Mouse (Mus musculus) CH12F3 (cell line): ENCODE data around the gene Kirrel3.

ENCODE experiments used
- in situ Hi-C: fragments of 300-500 bp; cut with MboI; formaldehyde crosslinking; loops from 2 replicates; pipeline ENCODE4 v1.14.3; 2020; ENCODE audit warnings: low sequenced_read_pairs

Kirrel3 gene

GRCm38 (mm10) chr9:34923134-34923931 is 437.6 kb downstream of the Kirrel3 start:
- in situ Hi-C loops: no loop called here

DNA sequence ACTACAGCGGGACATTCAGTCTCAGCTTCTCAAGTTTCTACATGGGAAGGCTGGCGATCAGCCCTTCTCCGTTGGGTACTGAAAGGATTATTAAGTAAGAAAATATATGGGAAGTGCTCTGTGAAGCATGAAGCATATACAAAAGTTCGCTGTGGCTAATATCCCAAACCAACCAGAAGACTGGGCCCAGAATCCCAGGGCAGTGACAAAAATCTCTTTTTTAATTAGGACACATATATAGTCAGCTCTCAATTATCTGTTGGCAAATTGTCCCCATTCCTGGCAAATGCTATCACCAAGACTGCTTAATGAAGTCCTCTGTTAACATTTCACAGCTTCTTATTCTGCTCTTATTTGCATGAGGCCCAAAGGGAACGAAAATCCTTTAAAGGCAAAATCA is 439.9 kb downstream of the Kirrel3 start:
- in situ Hi-C loops: no loop called here

DNA sequence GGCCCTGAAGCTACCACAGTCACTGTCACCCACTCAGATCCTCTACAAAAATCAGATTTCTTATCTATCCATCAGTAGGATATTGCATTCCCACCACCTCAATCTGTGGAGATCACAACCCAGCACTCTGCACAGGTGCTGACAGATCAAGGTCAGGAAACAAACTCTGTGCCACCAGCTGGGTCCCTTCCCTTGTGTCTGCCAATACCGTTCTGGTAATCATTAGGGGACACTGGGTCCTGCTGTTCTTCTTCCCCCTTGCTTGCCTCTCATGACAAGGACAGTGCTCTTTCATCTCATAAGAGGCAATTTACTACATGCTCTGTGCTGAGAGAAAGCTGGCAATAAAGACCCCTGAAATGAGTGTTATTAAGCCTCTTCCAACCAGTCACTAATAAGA is 444.7 kb downstream of the Kirrel3 start:
- in situ Hi-C loops: no loop called here

DNA sequence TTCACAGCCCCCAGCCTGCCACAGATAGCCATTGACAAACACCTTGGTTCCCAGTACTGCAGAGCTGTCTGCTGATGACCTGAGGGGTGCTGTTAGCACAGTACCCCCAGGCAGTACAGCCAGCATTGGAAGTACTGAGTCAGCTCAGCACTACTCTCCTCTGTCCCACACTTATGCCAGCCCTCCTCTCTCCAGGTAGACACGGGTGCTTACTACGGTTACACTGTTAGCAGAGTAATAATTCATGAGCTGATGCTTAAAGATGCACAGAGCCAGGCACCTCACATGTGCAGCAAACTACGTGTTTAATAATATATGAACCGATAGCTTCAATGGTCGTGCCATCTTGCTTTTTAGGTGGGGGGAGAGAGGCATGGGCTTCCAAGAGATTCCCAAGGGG is 452.4 kb downstream of the Kirrel3 start:
- in situ Hi-C loops: no loop called here

DNA sequence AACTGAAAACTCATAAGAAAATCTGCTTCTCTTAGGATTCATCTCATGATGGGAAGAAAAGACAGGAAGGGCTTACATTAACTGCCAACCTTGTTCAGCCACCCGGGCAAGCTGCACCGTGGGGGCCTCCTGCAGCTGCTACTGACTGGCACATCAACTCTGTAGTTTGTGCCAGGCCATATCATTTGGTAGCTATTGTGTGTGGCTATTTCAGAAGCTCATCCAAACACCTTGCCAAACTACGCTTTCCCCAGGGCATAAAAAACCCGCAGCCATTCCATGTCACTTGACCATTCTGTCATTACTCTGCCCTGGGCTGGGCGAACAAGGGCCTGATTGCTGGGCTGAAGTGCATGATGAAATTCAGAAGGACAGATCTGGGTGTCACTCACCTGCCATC is 453.9 kb downstream of the Kirrel3 start:
- in situ Hi-C loops: no loop called here

- in situ Hi-C loops: no loop called here
Observed at GRCm38 (mm10) chr9:34942122-34942831, 456.6 kb downstream of the Kirrel3 start.

DNA sequence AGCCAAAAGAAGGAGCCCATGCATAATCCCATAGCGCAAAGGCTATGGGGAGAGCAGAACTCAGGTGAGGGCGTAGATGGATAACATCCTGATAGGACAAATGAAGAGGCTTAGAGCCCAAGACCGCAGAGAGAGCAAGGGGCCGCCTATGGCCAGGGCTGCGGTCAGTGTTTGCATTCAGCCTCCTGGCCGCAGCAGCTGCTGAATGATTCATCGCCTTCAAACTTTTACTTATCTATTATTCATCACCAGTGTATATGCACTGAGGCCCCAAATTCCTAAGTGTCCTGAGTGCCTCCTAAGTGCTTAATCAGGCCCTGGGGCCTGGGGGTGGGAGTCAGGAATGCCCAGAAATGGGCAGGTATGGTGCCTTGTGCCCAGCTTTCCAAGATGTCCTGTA is 457.3 kb downstream of the Kirrel3 start:
- in situ Hi-C loops: no loop called here

GRCm38 (mm10) chr9:34945301-34945700 is 459.6 kb downstream of the Kirrel3 start:
- in situ Hi-C loops: no loop called here

DNA sequence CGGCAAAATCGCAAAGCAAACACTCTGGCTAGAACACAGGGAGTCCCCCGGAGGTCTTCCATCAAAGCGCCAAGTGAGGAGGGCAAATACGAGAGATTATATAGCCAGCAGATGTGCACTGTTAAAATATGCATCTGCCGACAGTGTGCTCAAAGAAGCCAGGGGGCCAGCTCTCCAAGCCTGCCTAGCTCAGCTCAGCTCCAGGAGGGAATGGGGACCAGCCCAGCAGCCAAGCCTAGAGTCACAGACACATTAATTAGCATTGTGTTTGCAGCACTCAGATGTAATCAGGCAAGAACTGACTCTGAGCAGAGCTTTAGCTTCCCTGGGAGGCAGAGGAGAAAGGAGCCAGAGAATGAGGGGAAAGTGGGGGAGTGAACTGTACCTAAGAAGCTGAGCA is 461.6 kb downstream of the Kirrel3 start:
- in situ Hi-C loops: no loop called here

DNA sequence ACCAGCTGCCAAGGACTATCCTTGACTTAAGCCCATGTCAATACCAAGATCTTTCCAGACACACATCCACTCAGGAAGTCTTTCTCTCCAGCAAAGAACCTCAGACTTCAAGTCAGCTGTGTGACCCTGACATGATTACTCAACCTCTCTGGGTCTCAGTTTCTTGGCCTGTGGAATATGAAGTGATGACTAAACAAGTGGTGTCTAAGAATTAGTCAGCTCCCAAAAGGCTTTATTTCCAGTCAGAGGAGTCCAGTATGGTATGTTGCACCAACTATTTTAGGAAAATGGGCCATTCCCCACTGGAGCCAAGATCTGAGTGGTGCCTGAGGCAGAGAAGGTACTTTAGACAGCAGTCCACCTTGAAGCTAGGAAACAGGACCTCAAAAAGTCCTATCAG is 462.0 kb downstream of the Kirrel3 start:
- in situ Hi-C loops: no loop called here

GRCm38 (mm10) chr9:34953420-34953819 is 467.7 kb downstream of the Kirrel3 start:
- in situ Hi-C loops: no loop called here

- in situ Hi-C loops: no loop called here
Observed at GRCm38 (mm10) chr9:34954212-34954611, 468.5 kb downstream of the Kirrel3 start.

GRCm38 (mm10) chr9:34956512-34956911 is 470.8 kb downstream of the Kirrel3 start:
- in situ Hi-C loops: no loop called here

DNA sequence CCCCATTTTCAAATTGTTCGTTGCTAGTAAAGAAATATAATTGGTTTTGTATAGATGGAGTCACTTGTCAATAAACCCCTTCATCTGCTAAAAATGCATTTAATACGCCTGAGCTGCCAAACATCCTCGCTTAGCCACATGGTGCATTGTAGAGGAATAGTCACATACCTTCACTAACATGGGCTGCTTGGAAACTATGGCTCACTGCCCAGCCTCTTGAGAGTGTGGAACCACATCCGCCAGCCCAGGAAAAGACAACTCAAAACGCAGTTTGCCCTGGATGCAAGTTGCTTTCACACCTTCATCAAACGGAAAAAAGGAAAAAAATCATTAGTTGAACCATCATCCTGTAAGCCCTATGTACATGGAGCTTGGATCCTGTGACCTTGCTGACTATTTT is 472.0 kb downstream of the Kirrel3 start:
- in situ Hi-C loops: no loop called here

- in situ Hi-C loops: no loop called here
Observed at GRCm38 (mm10) chr9:34958183-34958830, 472.6 kb downstream of the Kirrel3 start.

DNA sequence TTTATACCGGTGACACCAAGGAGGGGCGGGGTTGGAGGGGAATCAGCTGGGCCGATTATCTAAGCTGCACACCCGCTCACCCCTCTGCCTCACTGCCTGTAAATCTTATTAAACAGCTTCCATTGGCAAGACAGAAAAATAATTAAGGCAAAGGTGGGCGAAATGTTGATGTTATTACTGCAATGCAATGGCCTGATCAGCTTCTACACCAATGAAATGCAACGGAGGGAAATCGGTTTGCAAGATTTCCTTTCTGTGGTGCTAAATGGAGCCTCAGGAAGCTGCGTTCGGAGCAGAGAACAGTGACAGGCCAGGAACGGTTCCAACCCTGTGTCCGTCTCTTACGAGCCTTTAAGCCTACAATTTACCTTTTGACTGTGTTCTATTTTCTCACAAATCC is 475.0 kb downstream of the Kirrel3 start:
- in situ Hi-C loops: no loop called here

- in situ Hi-C loops: no loop called here
Observed at GRCm38 (mm10) chr9:34961171-34961570, 475.5 kb downstream of the Kirrel3 start.

DNA sequence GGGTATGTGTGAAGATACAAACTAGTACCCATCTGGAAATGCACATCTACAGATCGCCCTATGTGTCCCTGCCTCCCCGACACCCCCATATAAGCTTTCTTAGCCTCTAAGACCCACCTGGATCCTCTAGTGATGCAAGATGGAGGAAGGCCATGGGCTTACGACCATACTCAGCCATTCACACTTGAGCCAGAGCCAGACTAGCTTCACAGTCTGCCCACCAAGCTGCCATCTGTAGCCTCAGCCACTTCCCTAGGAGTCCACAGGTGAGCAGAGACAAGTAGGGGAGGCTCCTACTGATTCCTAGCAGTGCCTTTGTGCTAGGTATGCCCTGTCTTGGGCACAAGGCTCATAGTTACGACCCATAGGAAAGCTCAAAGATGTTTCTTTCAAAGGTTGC is 476.6 kb downstream of the Kirrel3 start:
- in situ Hi-C loops: no loop called here

GRCm38 (mm10) chr9:34963593-34963992 is 477.9 kb downstream of the Kirrel3 start:
- in situ Hi-C loops: no loop called here

DNA sequence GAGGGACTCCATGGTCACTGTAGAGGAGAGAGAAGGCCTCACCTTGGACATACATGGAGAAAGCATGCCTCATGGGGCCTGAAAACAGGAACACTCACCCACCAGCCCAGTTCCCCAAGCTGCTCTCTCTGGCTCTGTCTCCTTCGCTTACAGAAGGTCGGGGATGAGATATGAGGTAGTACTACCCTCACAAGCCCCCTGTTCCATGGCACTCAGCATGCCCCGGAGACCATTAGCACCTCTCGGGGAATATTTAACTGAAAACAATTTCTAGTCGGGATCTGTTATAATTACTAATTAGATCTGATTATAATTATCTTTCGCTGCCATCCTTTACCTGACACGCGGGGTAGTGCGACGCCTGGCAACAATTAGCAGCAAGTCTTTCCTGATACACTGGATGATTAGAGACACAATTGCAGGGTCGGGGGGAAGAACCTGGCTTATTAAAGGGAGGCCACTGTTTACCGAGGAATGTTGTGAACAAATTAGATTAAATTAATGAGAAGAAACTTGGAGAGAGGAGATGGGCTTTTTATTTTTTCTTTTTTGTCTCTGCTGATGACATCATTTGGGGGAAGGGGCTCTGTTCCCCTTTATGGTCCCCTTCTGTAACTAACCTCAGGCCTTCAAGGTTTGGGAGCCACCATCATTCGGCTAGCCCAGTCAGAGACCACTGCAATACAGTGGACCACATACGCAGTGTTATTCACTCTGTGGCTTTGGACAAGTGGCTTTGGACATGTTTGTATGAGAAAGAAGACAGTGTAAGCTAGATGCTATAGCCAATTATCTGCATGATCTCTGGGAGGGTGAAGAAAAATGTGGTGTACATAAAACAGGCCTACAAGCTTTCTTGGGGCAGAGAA is 478.7 kb downstream of the Kirrel3 start:
- in situ Hi-C loops: no loop called here

GRCm38 (mm10) chr9:34965041-34965415 is 479.3 kb downstream of the Kirrel3 start:
- in situ Hi-C loops: no loop called here
